Mouse (Mus musculus): ENCODE results near the gene Tex21.
A peak's percentile ranks its signal among the peaks of the same experiment; 100 is the strongest.
"Not testable (repeated sequence)": the region's sequence is repeated elsewhere in the genome, so short reads cannot be mapped to it uniquely, and the experiment has no call there.

The Tex21 gene

GRCm38 (mm10) chr12:76260673-76261072, 14.1 kb upstream of the Tex21 start:
- no peak for DNase-seq (ENCODE audit: extremely low spot score, low read depth, low spot score)

DNA sequence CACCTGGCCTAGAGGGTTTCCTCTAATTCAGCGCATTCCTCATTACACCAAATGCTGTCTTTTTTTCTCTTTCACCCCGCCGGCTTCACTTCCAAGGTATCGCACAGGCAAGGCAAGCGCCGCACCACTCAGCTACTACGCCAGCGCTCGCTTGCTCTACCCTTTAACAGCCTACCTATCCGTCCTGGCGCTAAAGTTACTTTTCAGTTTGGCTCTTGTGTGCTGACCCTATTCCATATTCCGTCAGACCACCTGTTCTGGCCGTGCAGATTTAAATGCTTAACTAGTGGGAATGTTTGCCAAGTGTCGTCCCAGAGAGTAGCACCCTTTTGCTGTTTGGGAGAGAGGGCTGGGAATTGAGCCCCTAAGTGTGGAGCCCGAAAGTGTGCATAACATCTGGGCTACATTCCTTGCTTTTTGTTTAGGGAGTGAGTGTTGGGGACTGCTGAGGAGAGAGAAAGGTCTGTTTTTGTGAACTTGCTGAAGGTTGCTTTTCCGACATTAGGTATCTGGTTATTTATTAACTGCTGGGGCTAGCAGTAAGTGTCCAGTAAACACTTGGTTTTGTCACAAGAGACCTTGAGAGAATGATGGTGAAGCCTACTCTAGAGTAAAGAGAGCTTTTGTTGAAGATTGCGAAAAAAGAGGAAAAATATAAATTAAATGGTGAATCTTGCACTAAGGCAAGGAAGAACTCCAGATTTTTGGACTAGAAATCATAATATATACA, 9.7 kb upstream of the Tex21 start:
- peak; percentile 8 for DNase-seq (ENCODE audit: extremely low spot score, low read depth, low spot score)

DNA sequence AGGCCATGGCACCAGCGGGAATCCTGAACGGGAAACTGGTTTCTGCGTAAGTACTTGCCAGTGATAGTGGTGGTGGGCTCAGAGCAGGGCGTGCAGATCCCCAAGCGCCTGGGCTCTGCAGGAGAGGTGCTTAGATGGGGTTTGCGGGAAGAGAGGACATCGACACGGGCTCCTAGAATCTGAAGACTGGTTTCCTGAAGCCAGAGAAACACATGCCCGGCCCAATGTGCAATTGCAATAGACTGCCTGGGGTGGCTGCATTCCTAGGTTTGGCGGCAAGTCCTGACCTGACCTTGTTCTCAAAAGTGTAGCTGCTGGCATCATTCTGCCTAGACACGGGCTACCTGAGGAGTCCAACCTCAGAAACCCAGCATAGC, 8.9 kb upstream of the Tex21 start:
- DNase-seq (ENCODE audit: extremely low spot score, low read depth, low spot score) = peak; percentile 16

DNA sequence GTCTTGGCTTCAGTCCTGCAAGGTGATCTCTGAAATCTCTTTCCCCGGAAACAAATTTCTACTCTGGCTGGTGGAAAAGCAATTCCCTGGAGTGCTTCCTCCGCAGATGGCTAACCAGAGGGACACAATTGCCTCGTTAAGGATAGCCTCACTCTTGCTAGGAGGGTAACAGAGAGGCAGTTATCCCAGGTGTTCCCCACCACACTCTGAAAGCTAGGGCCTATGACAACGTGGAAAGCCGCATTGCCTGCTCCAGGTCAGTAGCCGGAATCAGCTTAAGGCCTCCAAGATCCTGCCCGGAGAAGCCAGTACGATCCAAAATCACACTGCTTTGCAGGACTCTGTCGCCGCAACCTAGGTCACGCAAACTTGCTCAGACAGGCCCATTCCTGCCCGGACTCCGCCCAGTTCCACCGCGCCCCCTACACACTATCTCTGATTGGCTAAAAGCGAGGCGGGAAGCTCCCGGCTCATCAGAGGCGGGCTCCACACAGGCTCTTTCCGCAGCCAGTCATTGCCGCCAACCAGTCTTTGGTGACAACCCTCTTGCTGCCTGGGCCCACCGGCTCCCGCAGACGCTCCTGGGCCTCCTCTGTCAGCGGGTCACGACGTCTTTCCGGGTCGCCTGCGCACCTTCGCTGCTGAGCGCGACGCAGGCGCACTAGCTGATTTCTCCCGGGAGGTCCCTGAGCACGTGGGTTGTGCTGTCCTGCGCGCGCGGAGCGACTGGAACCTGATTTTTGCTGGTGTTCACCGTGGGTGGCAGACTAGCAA, 8.4 kb upstream of the Tex21 start, which contains the start of gene Mthfd1:
TSS of gene Mthfd1 (plus strand) at position 574 of the 774 bp plus-strand sequence.
- DNase-seq (ENCODE audit: extremely low spot score, low read depth, low spot score) = peak; percentile 72

- no peak for DNase-seq (ENCODE audit: extremely low spot score, low read depth, low spot score)
Measured at GRCm38 (mm10) chr12:76253991-76254390, 7.4 kb upstream of the Tex21 start.

- no peak for DNase-seq (ENCODE audit: extremely low spot score, low read depth, low spot score)
Measured at GRCm38 (mm10) chr12:76253591-76253990, 7.0 kb upstream of the Tex21 start.

DNA sequence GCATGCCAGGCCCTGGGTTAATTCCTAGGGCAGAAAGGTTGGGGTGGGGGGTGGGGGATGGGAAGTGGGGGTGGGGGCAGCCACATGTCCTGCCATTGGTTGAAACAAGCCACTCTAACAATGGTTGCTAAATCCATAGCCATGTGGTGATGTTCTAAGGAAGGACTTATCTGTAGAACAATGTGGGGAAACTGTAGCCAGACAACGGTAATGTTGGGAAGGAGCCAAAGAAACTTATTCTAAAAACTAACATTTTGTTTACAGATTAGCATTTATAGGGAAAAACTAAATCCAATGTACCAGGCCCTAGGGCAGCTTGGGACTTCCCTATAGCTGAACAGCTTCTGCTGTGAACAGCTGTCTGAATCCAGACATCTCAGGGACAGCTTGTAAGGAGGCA, 6.5 kb upstream of the Tex21 start:
- no peak for DNase-seq (ENCODE audit: extremely low spot score, low read depth, low spot score)

GRCm38 (mm10) chr12:76244981-76245380, 1.6 kb downstream of the Tex21 start:
- DNase-seq (ENCODE audit: extremely low spot score, low read depth, low spot score) = no peak

DNA sequence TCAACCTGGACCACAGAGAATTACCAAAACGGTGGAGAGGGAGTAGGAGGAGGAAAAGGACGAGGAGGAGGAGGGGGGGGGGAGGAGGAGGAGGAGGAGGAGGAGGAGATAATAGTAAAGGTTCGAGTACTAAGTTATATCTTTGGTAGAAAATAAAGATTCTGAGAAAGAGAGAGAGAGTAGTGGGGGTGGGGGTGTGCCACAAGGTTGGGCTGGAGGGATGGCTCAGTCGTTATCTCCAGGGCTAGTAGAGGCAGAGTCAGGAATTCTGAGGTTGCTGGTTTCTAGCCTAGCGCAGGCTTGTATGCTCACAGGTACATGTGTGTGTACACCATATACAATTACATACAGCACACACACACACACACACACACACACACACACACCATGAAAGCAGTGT, 4.7 kb downstream of the Tex21 start:
- DNase-seq (ENCODE audit: extremely low spot score, low read depth, low spot score) = no peak

GRCm38 (mm10) chr12:76241084-76241483, 5.5 kb downstream of the Tex21 start:
- DNase-seq (ENCODE audit: extremely low spot score, low read depth, low spot score) = no peak

- no peak for DNase-seq (ENCODE audit: extremely low spot score, low read depth, low spot score)
Measured at GRCm38 (mm10) chr12:76240670-76241069, 5.9 kb downstream of the Tex21 start.

GRCm38 (mm10) chr12:76239839-76240571, 6.5 kb downstream of the Tex21 start:
- no peak for DNase-seq (ENCODE audit: extremely low spot score, low read depth, low spot score)

DNA sequence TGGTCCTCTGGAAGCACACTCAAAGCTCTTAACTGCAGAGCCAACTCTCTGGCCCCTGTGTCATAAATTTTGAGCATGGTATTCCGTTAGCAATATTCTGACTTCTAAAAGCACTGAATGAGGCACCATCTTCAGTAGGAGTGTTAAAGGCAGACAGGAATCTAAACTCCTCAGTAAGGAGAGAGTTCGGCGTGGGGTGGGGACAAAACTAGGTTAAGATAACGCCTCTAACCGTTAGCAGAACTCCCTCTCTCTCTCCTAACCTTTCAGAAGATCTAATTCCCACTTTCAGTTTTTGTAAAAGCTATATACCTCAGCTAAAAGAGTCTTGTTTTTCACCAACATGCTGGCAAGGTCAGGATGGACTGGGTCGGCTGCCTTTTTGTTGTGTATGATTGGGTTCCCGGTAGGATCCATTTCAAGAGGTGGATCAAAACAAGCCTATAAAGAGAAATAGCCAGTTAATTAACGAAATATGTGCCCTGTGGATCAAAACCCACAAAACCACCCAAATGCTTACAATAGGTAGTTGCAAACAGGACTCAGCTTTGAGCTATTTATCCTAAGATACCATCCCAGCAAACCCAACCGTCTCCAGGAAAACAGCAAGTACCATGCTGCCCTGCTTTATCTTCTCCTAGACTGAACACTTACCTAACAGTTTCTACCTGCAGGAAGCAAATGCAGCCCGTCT, 7.3 kb downstream of the Tex21 start:
- DNase-seq (ENCODE audit: extremely low spot score, low read depth, low spot score) = no peak

DNA sequence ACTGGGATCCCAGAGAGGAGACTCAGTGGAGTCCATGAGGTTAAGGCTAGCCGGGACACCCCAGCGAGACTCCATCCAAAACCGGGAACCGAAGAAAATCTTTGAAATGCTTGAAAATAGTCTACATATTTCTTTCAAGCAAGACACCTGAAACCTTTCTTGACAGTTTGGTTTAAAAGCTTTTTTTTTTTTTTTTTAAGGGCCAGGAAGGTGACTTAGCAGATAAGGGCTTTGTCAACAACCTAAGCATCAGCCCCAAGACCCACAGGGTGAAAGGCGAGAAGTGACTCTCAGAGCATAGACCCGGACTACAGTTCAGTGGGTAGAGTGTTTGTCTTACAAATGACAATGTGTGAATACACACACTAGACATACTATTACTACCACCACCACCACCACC, 11.3 kb downstream of the Tex21 start:
- no peak for DNase-seq (ENCODE audit: extremely low spot score, low read depth, low spot score)

DNA sequence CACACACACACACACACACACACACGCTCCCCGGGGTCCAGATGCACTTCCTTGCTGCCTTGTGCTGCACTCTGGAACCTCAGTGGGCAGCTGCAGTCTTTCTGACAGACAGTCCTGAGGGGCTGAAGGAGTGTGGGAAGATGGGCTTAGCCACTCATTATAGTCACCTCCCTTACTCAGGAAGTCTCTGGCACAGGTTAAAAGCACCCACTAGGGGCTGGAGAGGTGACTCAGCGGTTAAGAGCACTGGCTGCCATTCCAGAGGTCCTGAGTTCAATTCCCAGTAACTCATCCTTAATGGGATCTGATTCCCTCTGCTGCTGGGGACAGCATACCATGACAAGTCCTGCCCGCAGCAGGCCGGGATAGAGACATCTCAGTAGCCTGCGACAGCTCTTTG, 15.9 kb downstream of the Tex21 start:
- DNase-seq (ENCODE audit: extremely low spot score, low read depth, low spot score) = no peak

- DNase-seq (ENCODE audit: extremely low spot score, low read depth, low spot score) = not testable (repeated sequence)
Measured at GRCm38 (mm10) chr12:76222104-76222503, 24.4 kb downstream of the Tex21 start.

DNA sequence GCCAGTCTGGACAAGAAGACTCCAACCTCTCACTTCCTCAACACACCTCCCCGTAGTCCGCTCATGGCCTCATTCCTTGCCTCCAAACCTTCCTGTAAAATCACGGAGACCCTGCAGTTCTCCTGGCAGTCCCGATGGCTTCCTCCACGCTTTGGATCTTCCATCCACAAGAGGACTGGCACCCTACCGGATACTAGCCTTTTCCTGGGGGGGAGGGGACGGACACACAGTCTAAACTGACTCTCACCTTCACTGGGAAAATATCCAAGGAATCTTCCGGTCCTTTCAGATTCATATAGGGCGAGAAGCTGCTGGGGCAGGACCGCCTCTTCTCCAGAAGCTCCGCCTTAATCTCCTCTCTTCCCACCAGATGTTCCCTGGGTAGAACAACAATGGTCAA, 29.8 kb downstream of the Tex21 start:
- DNase-seq (ENCODE audit: extremely low spot score, low read depth, low spot score) = no peak

DNA sequence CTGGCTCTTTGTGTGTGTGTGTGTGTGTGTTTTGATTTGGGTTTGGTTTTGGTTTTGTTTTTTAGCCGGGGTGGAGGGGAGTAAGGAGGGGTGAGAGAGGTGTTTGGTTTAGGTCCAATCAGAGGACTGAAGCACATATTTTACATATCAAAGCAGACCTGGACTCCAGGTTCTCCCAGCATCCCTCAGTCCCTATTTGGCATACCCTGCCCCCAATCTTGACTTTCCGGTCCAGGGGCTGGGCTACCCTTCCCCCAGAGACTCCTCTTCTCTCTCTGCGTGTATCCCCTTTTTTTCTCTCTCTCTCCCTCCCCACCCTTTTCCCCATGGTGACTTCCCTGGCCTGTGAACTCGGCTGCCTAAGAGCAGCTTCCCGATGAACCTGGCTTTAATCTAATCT, 31.4 kb downstream of the Tex21 start:
- no peak for DNase-seq (ENCODE audit: extremely low spot score, low read depth, low spot score)

GRCm38 (mm10) chr12:76209429-76209974, 37.0 kb downstream of the Tex21 start:
- no peak for DNase-seq (ENCODE audit: extremely low spot score, low read depth, low spot score)

DNA sequence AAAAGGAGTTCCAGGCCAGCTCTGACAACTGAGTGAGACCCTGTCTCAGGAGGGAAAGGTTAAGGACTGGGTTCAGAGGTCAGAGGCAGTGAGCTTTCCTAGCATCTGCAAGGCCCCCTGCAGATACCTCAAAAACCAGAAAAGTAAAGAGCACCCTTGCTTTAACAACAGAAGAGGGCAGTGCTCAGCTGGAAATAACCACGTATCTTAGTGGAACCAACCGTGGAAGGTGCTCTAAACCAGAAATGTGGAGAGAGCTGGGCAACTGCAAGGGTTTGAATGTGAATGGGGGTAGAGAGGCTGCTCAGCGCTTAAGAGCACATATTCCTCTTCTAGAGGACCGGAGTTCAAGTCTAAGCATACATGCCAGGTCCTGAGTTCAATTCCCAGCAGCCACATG, 46.2 kb downstream of the Tex21 start:
- DNase-seq (ENCODE audit: extremely low spot score, low read depth, low spot score) = no peak

- DNase-seq (ENCODE audit: extremely low spot score, low read depth, low spot score) = no peak
Measured at GRCm38 (mm10) chr12:76197071-76197470, 49.5 kb downstream of the Tex21 start.
